Mouse (Mus musculus): ENCODE results near the gene Tjp1. TPM values are rescaled to one million over a fixed set of nuclear protein-coding genes. Genes with fewer than 3 reads are reported as not detected.

Gene Tjp1
- polyA plus RNA-seq, 1 experiment, result 75.2 TPM

GRCm38 (mm10) chr7:65468191-65468590 is 59.4 kb downstream of the Tjp1 start:
- TF ChIP-seq POLR2A (IDR thresholded peaks at IDR 0.05; ENCODE audit: low read depth, low read length), result no peak
- TF ChIP-seq CTCF (IDR thresholded peaks at IDR 0.05; ENCODE audit: borderline replicate concordance, insufficient read depth, low read length), result no peak
- Histone ChIP-seq H3K4me1 (ENCODE audit: control insufficient read depth, insufficient read depth, low read length) (0 out of 2 replicates have a peak, but pooled peaks cover 8% of the 10 kb centered on the region), H3K27ac (ENCODE audit: insufficient read depth, low read length) (no peak overlapping the region), H3K4me3 (ENCODE audit: insufficient read depth, low read length) (no peak overlapping the region)

GRCm38 (mm10) chr7:65467306-65468021 is 60.1 kb downstream of the Tjp1 start:
- Histone ChIP-seq H3K4me1 (ENCODE audit: control insufficient read depth, insufficient read depth, low read length) (0 out of 2 replicates have a peak, but pooled peaks cover 8% of the 10 kb centered on the region), H3K27ac (ENCODE audit: insufficient read depth, low read length) (no peak overlapping the region), H3K4me3 (ENCODE audit: insufficient read depth, low read length) (no peak overlapping the region)
- TF ChIP-seq POLR2A (IDR thresholded peaks at IDR 0.05; ENCODE audit: low read depth, low read length) (no peak), CTCF (IDR thresholded peaks at IDR 0.05; ENCODE audit: borderline replicate concordance, insufficient read depth, low read length) (no peak)

GRCm38 (mm10) chr7:65466137-65466536 is 61.4 kb downstream of the Tjp1 start:
- H3K4me3 ChIP-seq (ENCODE audit: insufficient read depth, low read length), result no peak overlapping the region
- no peak overlapping the region for H3K27ac ChIP-seq (ENCODE audit: insufficient read depth, low read length)
- no peak for TF ChIP-seq POLR2A (IDR thresholded peaks at IDR 0.05; ENCODE audit: low read depth, low read length)
- 0 out of 2 replicates have a peak, but pooled peaks cover 8% of the 10 kb centered on the region for H3K4me1 ChIP-seq (ENCODE audit: control insufficient read depth, insufficient read depth, low read length)

GRCm38 (mm10) chr7:65464518-65465037 is 63.0 kb downstream of the Tjp1 start:
- TF ChIP-seq POLR2A (IDR thresholded peaks at IDR 0.05; ENCODE audit: low read depth, low read length) (no peak), CTCF (IDR thresholded peaks at IDR 0.05; ENCODE audit: borderline replicate concordance, insufficient read depth, low read length) (no peak)
- no peak overlapping the region for H3K27ac ChIP-seq (ENCODE audit: insufficient read depth, low read length)
- 0 out of 2 replicates have a peak, but pooled peaks cover 4% of the 10 kb centered on the region for H3K4me1 ChIP-seq (ENCODE audit: control insufficient read depth, insufficient read depth, low read length)

GRCm38 (mm10) chr7:65463438-65463837 is 64.1 kb downstream of the Tjp1 start:
- no peak overlapping the region for H3K27ac ChIP-seq (ENCODE audit: insufficient read depth, low read length)
- no peak overlapping the region for H3K4me3 ChIP-seq (ENCODE audit: insufficient read depth, low read length)
- H3K4me1 ChIP-seq (ENCODE audit: control insufficient read depth, insufficient read depth, low read length), result 0 out of 2 replicates have a peak, but pooled peaks cover 2% of the 10 kb centered on the region
- no peak for TF ChIP-seq CTCF (IDR thresholded peaks at IDR 0.05; ENCODE audit: borderline replicate concordance, insufficient read depth, low read length)
- TF ChIP-seq POLR2A (IDR thresholded peaks at IDR 0.05; ENCODE audit: low read depth, low read length), result no peak

More at GRCm38 (mm10) chr7:65464518-65465037, 63.0 kb downstream of the Tjp1 start:
- no peak overlapping the region for H3K4me3 ChIP-seq (ENCODE audit: insufficient read depth, low read length)

GRCm38 (mm10) chr7:65461412-65461811 is 66.2 kb downstream of the Tjp1 start:
- 0 out of 2 replicates have a peak, but pooled peaks cover 2% of the 10 kb centered on the region for H3K4me1 ChIP-seq (ENCODE audit: control insufficient read depth, insufficient read depth, low read length)
- H3K27ac ChIP-seq (ENCODE audit: insufficient read depth, low read length), result no peak overlapping the region
- H3K4me3 ChIP-seq (ENCODE audit: insufficient read depth, low read length), result no peak overlapping the region
- no peak for TF ChIP-seq CTCF (IDR thresholded peaks at IDR 0.05; ENCODE audit: borderline replicate concordance, insufficient read depth, low read length)
- TF ChIP-seq POLR2A (IDR thresholded peaks at IDR 0.05; ENCODE audit: low read depth, low read length), result no peak

GRCm38 (mm10) chr7:65460196-65460595 is 67.4 kb downstream of the Tjp1 start:
- H3K4me3 ChIP-seq (ENCODE audit: insufficient read depth, low read length), result no peak overlapping the region
- H3K4me1 ChIP-seq (ENCODE audit: control insufficient read depth, insufficient read depth, low read length), result 0 out of 2 replicates have a peak, but pooled peaks cover 2% of the 10 kb centered on the region
- no peak for TF ChIP-seq CTCF (IDR thresholded peaks at IDR 0.05; ENCODE audit: borderline replicate concordance, insufficient read depth, low read length)
- TF ChIP-seq POLR2A (IDR thresholded peaks at IDR 0.05; ENCODE audit: low read depth, low read length), result no peak
- H3K27ac ChIP-seq (ENCODE audit: insufficient read depth, low read length), result no peak overlapping the region

GRCm38 (mm10) chr7:65456031-65456430 is 71.5 kb downstream of the Tjp1 start:
- TF ChIP-seq POLR2A (IDR thresholded peaks at IDR 0.05; ENCODE audit: low read depth, low read length), result no peak
- TF ChIP-seq CTCF (IDR thresholded peaks at IDR 0.05; ENCODE audit: borderline replicate concordance, insufficient read depth, low read length), result no peak
- no peak overlapping the region for H3K27ac ChIP-seq (ENCODE audit: insufficient read depth, low read length)
- no peak overlapping the region for H3K4me3 ChIP-seq (ENCODE audit: insufficient read depth, low read length)
- no peaks in the 10 kb centered on the region for H3K4me1 ChIP-seq (ENCODE audit: control insufficient read depth, insufficient read depth, low read length)

GRCm38 (mm10) chr7:65455208-65455607 is 72.4 kb downstream of the Tjp1 start:
- TF ChIP-seq CTCF (IDR thresholded peaks at IDR 0.05; ENCODE audit: borderline replicate concordance, insufficient read depth, low read length) (no peak), POLR2A (IDR thresholded peaks at IDR 0.05; ENCODE audit: low read depth, low read length) (no peak)
- H3K4me1 ChIP-seq (ENCODE audit: control insufficient read depth, insufficient read depth, low read length), result no peaks in the 10 kb centered on the region
- H3K4me3 ChIP-seq (ENCODE audit: insufficient read depth, low read length), result no peak overlapping the region
- no peak overlapping the region for H3K27ac ChIP-seq (ENCODE audit: insufficient read depth, low read length)

- TF ChIP-seq POLR2A (IDR thresholded peaks at IDR 0.05; ENCODE audit: low read depth, low read length), result no peak
- no peak for TF ChIP-seq CTCF (IDR thresholded peaks at IDR 0.05; ENCODE audit: borderline replicate concordance, insufficient read depth, low read length)
These were observed 73.3 kb downstream of the Tjp1 start for GRCm38 (mm10) chr7:65454269-65454668.

More at GRCm38 (mm10) chr7:65454269-65454668, 73.3 kb downstream of the Tjp1 start:
- Histone ChIP-seq H3K4me1 (ENCODE audit: control insufficient read depth, insufficient read depth, low read length) (no peaks in the 10 kb centered on the region), H3K4me3 (ENCODE audit: insufficient read depth, low read length) (no peak overlapping the region), H3K27ac (ENCODE audit: insufficient read depth, low read length) (no peak overlapping the region)

All from embryonic fibroblast, embryonic 13.5 days (primary cell).